Mouse (Mus musculus): ENCODE results near the gene Tbx6. TPM values are rescaled to one million over a fixed set of nuclear protein-coding genes. Genes with fewer than 3 reads are reported as not detected.

The Tbx6 gene
- polyA plus RNA-seq, 1 experiment from 2014 or later, result 1.3 TPM

DNA sequence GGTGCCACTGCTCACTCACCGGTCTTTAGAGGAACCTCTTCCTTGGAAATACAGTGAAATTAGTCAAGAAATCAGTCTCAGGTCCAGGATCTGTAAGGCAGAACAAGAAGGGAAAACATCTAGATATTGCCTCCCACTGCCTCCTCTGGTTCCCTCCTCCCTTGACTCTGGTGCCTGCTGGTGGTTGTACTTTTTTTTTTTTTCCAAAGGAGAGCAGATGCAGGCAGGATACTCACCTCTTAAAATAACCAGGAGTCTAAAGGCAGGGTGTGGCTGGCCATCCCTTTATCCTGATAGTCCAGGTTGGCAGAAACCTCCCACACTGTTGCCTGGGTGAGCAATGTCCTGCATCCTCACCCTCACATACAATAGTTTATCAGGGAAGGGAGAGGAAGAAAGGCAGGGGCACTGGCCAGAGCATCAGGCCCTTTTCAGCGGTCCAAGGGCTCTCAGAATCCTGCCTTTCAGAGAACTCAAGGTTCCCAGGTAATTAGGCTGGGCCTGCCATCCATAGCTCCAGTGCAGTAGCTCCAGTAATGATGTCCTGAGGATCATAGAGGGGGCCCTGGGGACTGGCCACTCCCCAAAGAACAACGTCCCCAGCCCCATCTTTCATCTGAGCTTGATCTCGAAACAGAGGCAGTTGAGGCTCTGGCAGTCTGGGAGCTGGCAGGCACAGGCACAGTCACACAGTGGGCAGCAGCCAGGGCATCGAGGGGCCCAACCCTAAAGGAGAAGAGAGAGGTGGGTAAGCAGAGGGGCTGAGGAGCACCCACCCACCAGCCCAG, 19.2 kb downstream of the Tbx6 start:
- H3K27ac ChIP-seq (ENCODE audit: low read length), result peak overlapping the region; percentile 91
- H3K9ac ChIP-seq (ENCODE audit: low read depth, low read length), result peak overlapping the region; percentile 73
- H3K4me1 ChIP-seq (ENCODE audit: control insufficient read depth, low read depth, low read length), result peaks cover 38% of the 10 kb centered on the region
- no peak for ATAC-seq (ENCODE audit: low read depth)
- peaks cover 6% of the 10 kb centered on the region for H3K36me3 ChIP-seq (ENCODE audit: control insufficient read depth, insufficient read depth)
- 55% methylated on average over 5 of the region's 5 CpGs for WGBS (ENCODE audit: insufficient replicate concordance)
- peak overlapping the region; percentile 97 for H3K4me2 ChIP-seq (ENCODE audit: low read depth, low read length)
- H3K27me3 ChIP-seq (ENCODE audit: control insufficient read depth, insufficient read depth, low read depth, low read length), result no peaks in the 10 kb centered on the region
- no peaks in the 10 kb centered on the region for H3K9me3 ChIP-seq (replicated peaks; ENCODE audit: control insufficient read depth, low read length)
- H3K4me3 ChIP-seq (ENCODE audit: low read depth, low read length), result peak overlapping the region; percentile 81

DNA sequence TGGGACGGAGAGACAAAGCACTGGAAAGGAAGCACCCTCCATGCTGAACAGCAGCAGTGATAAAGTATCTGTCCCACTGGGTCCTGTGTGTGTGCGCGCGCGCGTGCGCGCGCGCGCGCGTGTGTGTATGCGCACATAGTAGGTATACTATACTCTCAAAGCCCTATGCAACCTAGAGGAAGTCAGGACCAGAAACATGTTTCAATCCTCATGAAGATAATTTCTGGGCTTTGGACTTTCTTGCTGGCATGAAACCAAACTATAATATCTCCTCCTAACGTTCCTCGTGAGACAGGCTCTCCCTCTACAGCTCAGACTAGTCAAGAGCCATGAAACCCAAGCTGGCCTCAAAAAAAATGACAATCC, 19.8 kb downstream of the Tbx6 start:
- Histone ChIP-seq H3K4me2 (ENCODE audit: low read depth, low read length) (no peak overlapping the region), H3K27ac (ENCODE audit: low read length) (no peak overlapping the region), H3K9me3 (replicated peaks; ENCODE audit: control insufficient read depth, low read length) (no peaks in the 10 kb centered on the region), H3K36me3 (ENCODE audit: control insufficient read depth, insufficient read depth) (peaks cover 2% of the 10 kb centered on the region; the same call in 1 of the 2 replicates), H3K27me3 (ENCODE audit: control insufficient read depth, insufficient read depth, low read depth, low read length) (no peaks in the 10 kb centered on the region), H3K4me1 (ENCODE audit: control insufficient read depth, low read depth, low read length) (peaks cover 38% of the 10 kb centered on the region), H3K4me3 (ENCODE audit: low read depth, low read length) (no peak overlapping the region), H3K9ac (ENCODE audit: low read depth, low read length) (no peak overlapping the region)
- no peak for ATAC-seq (ENCODE audit: low read depth)
- 88% methylated on average over 16 of the region's 16 CpGs for WGBS (ENCODE audit: insufficient replicate concordance)

DNA sequence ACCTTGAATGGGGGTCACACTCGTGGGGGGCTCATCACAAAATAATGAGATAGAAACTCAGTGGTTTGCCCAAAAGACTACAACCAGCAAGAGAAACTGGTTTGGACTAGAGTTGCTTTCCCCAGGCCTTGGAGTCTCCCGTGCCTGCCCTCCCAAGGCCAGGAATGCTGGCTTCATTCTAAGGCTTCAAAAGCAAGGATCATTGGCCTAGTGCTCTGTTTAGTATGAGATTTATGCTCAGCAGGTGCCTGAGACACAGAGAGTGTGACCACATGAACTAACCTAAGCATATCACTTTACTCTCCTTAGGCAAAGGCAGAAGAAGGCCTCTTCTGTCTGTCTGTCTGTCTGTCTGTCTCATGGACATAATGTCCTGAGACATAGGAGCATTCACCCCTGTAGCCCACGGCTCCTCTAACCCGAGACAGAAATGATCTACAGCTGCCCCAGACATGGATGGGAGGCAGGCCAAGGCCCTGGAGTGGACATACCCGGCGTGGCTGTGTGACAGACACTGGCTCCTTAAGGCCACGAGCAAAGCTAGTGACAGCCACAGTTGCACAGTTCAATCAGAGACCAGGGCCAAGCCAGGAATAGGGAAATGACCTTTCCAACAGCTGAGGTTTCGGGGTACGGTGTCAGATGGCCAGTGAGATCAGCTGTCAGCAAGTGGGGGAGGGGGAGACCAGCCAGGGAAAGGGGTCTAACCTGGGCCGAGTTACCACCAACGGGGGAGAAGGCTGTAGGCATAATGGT, 21.0 kb downstream of the Tbx6 start:
- Histone ChIP-seq H3K4me2 (ENCODE audit: low read depth, low read length) (no peak overlapping the region), H3K27ac (ENCODE audit: low read length) (no peak overlapping the region), H3K4me3 (ENCODE audit: low read depth, low read length) (no peak overlapping the region), H3K27me3 (ENCODE audit: control insufficient read depth, insufficient read depth, low read depth, low read length) (no peaks in the 10 kb centered on the region), H3K36me3 (ENCODE audit: control insufficient read depth, insufficient read depth) (no peaks in the 10 kb centered on the region), H3K4me1 (ENCODE audit: control insufficient read depth, low read depth, low read length) (peaks cover 28% of the 10 kb centered on the region), H3K9ac (ENCODE audit: low read depth, low read length) (no peak overlapping the region; the same call in 1 of the 2 replicates), H3K9me3 (replicated peaks; ENCODE audit: control insufficient read depth, low read length) (no peaks in the 10 kb centered on the region)
- ATAC-seq (ENCODE audit: low read depth), result no peak
- WGBS (ENCODE audit: insufficient replicate concordance), result 63% methylated on average over 11 of the region's 11 CpGs

DNA sequence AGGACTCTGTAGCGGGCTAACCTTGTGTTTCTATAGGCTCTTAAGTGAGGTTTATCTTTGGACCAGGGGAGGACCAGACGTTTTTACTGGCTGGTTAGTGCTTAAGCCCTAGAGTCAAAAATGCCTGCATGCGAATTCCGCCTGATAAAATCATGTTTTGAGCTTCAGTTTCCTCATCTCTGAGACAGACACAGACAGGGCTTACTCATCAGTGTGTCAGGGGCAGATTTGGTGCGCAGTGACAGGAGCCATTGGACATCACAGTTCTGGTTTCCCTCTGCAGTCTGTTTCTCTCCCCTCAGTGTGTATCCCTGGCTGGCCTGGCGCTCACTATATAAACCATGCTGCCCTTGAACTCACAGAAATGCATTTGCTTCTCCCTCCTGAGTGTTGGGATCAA, 21.9 kb downstream of the Tbx6 start:
- Histone ChIP-seq H3K4me1 (ENCODE audit: control insufficient read depth, low read depth, low read length) (peaks cover 25% of the 10 kb centered on the region), H3K27ac (ENCODE audit: low read length) (no peak overlapping the region), H3K9ac (ENCODE audit: low read depth, low read length) (no peak overlapping the region), H3K9me3 (replicated peaks; ENCODE audit: control insufficient read depth, low read length) (no peaks in the 10 kb centered on the region), H3K27me3 (ENCODE audit: control insufficient read depth, insufficient read depth, low read depth, low read length) (no peaks in the 10 kb centered on the region), H3K36me3 (ENCODE audit: control insufficient read depth, insufficient read depth) (no peaks in the 10 kb centered on the region), H3K4me2 (ENCODE audit: low read depth, low read length) (no peak overlapping the region), H3K4me3 (ENCODE audit: low read depth, low read length) (no peak overlapping the region)
- no peak for ATAC-seq (ENCODE audit: low read depth)
- WGBS (ENCODE audit: insufficient replicate concordance), result 42% methylated on average over 6 of the region's 6 CpGs

DNA sequence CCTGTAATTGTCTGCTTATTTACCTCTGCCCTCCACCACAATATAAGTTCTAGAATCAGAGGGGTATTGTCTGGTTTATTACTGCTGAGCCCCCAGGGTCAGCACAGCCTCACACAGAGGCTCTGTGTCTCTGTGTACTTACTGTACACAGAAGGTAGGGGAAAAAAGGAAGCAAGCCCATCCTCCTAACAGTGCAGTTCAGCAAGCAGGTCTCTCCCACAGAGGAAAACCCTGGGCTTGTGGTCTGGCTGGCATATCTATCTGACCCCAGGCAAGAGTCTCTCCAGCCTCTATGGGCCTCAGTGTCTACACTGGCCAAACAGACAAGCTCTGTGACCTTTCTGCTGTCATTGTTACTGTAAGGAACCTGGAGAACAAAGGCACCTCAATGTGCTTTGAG, 22.5 kb downstream of the Tbx6 start:
- ATAC-seq (ENCODE audit: low read depth), result no peak
- peaks cover 25% of the 10 kb centered on the region for H3K4me1 ChIP-seq (ENCODE audit: control insufficient read depth, low read depth, low read length)
- H3K4me2 ChIP-seq (ENCODE audit: low read depth, low read length), result no peak overlapping the region

DNA sequence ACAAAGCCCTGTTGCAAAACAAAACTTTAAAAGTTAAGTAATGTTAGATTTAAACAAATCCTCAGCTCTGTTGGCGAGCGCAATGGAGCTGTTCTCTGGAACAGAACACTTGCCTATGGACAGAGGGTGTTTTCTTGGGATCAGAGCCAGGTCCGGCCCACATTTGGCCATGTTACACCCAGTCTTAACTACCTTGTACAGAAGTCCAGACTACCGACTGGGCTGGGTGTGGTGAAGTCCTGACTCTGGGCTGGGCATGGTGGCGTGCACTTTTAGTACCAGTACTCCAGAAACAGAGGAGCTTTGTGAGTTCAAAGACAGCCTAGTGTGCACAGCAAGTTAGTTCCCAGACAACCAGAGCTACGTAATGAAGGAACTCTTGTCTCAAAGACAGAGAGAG, 25.7 kb downstream of the Tbx6 start:
- no peak overlapping the region for H3K9ac ChIP-seq (ENCODE audit: low read depth, low read length)
- H3K27ac ChIP-seq (ENCODE audit: low read length), result no peak overlapping the region
- peak; percentile 49 for ATAC-seq (ENCODE audit: low read depth)
- no peaks in the 10 kb centered on the region for H3K36me3 ChIP-seq (ENCODE audit: control insufficient read depth, insufficient read depth)
- no peak overlapping the region for H3K4me3 ChIP-seq (ENCODE audit: low read depth, low read length)
- H3K4me2 ChIP-seq (ENCODE audit: low read depth, low read length), result no peak overlapping the region
- no peaks in the 10 kb centered on the region for H3K9me3 ChIP-seq (replicated peaks; ENCODE audit: control insufficient read depth, low read length)
- peaks cover 24% of the 10 kb centered on the region for H3K4me1 ChIP-seq (ENCODE audit: control insufficient read depth, low read depth, low read length)
- no peaks in the 10 kb centered on the region for H3K27me3 ChIP-seq (ENCODE audit: control insufficient read depth, insufficient read depth, low read depth, low read length)
- WGBS (ENCODE audit: insufficient replicate concordance), result 60% methylated on average over 6 of the region's 6 CpGs

More for the DNA sequence above, 22.5 kb downstream of the Tbx6 start:
- Histone ChIP-seq H3K27me3 (ENCODE audit: control insufficient read depth, insufficient read depth, low read depth, low read length) (no peaks in the 10 kb centered on the region), H3K4me3 (ENCODE audit: low read depth, low read length) (no peak overlapping the region), H3K9me3 (replicated peaks; ENCODE audit: control insufficient read depth, low read length) (no peaks in the 10 kb centered on the region), H3K27ac (ENCODE audit: low read length) (no peak overlapping the region), H3K9ac (ENCODE audit: low read depth, low read length) (no peak overlapping the region), H3K36me3 (ENCODE audit: control insufficient read depth, insufficient read depth) (no peaks in the 10 kb centered on the region)

DNA sequence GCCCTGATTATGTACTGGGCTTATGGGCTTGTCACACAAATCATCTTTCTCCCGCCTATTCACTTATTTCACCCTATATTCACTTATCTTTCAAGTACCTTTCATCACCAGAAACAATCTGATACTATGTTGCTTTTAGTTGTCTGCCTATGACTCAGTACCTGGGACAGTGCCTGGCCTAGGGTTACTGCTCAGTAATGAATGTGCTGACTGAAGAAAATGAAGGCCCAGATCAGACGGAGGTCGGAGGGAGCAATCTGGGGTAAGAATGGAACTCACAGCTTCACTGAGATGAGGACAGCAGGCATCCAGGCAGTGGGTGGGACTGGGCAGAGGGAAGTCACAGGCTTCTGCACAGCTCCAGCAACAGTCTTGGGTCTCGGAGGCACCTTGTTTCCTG, 26.1 kb downstream of the Tbx6 start:
- 72% methylated on average over 4 of the region's 4 CpGs for WGBS (ENCODE audit: insufficient replicate concordance)
- no peaks in the 10 kb centered on the region for H3K27me3 ChIP-seq (ENCODE audit: control insufficient read depth, insufficient read depth, low read depth, low read length)
- H3K4me1 ChIP-seq (ENCODE audit: control insufficient read depth, low read depth, low read length), result peaks cover 24% of the 10 kb centered on the region
- H3K9me3 ChIP-seq (replicated peaks; ENCODE audit: control insufficient read depth, low read length), result no peaks in the 10 kb centered on the region
- H3K9ac ChIP-seq (ENCODE audit: low read depth, low read length), result no peak overlapping the region
- H3K4me3 ChIP-seq (ENCODE audit: low read depth, low read length), result no peak overlapping the region
- H3K4me2 ChIP-seq (ENCODE audit: low read depth, low read length), result no peak overlapping the region
- H3K36me3 ChIP-seq (ENCODE audit: control insufficient read depth, insufficient read depth), result no peaks in the 10 kb centered on the region
- no peak overlapping the region for H3K27ac ChIP-seq (ENCODE audit: low read length)
- no peak for ATAC-seq (ENCODE audit: low read depth)

DNA sequence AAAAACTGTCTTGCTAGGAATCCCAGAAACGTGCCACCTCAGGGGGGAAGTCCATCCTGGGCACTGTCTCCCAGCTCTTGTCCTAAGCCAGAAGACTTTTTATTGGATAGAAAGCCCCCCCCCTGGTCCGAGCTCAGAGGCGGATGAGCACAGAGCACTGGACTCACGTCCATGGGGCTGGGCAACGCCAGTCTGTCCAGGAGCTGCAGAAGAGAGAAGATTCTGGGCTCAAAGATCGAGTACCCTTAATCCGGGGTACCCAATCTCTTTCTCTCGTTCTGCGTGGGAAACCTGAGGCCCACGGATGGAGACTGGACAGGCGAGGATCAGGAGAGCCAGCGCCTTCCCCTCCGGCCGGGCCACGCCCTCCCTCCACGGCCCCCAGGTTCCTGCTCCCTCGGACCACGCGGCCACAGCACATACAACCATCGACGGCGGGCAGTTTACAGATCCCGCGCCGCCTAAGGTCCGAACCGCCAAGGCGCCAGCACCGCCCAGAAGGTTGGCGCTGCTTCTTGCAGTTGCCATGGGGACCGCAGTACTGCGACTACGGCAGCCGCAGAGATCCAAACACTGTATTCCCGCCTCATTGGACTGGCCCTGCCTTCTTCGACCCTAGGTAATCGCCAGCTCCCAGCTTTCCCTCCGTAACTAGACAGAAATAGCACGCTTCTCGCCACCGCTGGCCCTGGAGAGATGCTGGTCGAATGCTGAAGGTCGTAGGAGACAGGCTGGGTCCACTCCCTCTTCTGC, 27.6 kb downstream of the Tbx6 start:
- peak overlapping the region; percentile 94 for H3K4me2 ChIP-seq (ENCODE audit: low read depth, low read length)
- WGBS (ENCODE audit: insufficient replicate concordance), result under 1% methylated on average over 43 of the region's 43 CpGs

More for the DNA sequence above, 27.6 kb downstream of the Tbx6 start:
- Histone ChIP-seq H3K36me3 (ENCODE audit: control insufficient read depth, insufficient read depth) (no peaks in the 10 kb centered on the region), H3K4me3 (ENCODE audit: low read depth, low read length) (peak overlapping the region; percentile 69), H3K4me1 (ENCODE audit: control insufficient read depth, low read depth, low read length) (peaks cover 24% of the 10 kb centered on the region), H3K9me3 (replicated peaks; ENCODE audit: control insufficient read depth, low read length) (no peaks in the 10 kb centered on the region), H3K9ac (ENCODE audit: low read depth, low read length) (peak overlapping the region; percentile 74), H3K27me3 (ENCODE audit: control insufficient read depth, insufficient read depth, low read depth, low read length) (no peaks in the 10 kb centered on the region), H3K27ac (ENCODE audit: low read length) (peak overlapping the region; percentile 55; the same call in 1 of the 2 replicates)
- peak; percentile 94 for ATAC-seq (ENCODE audit: low read depth)
